Mouse (Mus musculus) kidney, adult 2 months (tissue): ENCODE data around the gene Coch.

ENCODE experiments used
- CTCF ChIP-seq: fragments of 200-500 bp; conservative IDR thresholded peaks from 2 replicates; pipeline ENCODE4 v1.5.1; 2011; ENCODE audit warnings: low read depth, mild to moderate bottlenecking, control low read depth, low read length, moderate library complexity, mixed read lengths; ENCODE audit not compliant: insufficient read depth, insufficient read length
- POLR2A ChIP-seq: fragments of 200-500 bp; IDR thresholded peaks from one replicate; pipeline ENCODE4 v1.6.1; 2011; ENCODE audit warnings: low read depth, low read length, control low read depth

DNA sequence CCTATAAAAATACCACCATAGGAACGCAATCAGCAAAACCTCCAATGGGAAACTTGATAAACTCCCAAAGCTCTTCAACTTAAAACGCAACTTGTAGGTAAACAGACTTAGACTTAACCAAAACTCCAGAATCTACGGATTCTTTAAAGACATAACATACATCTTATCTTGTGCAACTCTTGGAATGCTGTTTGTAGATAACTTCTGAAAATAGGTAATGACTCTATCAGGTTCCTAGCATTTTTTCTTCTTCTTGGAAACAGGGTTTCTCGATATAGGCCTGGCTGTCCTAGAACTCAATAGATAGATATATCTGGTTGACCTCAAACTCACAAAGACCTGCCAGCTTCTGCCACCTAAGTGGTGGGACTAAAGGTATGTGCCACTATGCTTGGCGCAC is 28.0 kb downstream of the Coch start:
- TF ChIP-seq POLR2A = no peak
- no peak for TF ChIP-seq CTCF
